Mouse (Mus musculus): Measurements from ENCODE around the gene Nthl1.

- TF ChIP-seq CTCF (IDR thresholded peaks at IDR 0.05; ENCODE audit: control insufficient read depth, insufficient read depth, insufficient read length) = no peak
- no peak for TF ChIP-seq CEBPB (IDR thresholded peaks at IDR 0.05; ENCODE audit: low read depth)
These were observed 7.0 kb upstream of the Nthl1 start for GRCm38 (mm10) chr17:24625472-24625871.

Data from C2C12 (cell line).